Mouse (Mus musculus): ENCODE measurements around the gene Slc6a1.

Slc6a1 gene

DNA sequence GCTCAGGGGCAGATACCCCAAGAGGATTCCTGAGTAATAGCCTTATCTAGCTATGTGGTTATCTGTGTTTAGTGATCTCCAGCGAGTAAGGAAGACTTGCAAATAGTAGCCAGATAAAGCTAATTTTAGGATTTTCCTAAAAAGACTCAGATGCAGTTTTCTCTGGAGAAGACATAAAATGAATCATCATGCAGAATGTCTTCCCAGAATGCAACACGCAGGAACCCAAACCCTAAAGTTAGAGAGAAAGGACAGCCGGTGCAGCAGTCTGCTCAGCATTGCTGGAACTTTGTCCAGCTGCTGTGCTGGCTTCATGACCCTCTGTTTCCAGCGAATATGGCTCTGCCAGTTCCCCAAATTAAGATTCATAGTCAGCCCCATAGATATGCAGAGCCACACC, 72.2 kb downstream of the Slc6a1 start:
- in situ Hi-C loops (cut with MboI, MseI) = no loop called here

DNA sequence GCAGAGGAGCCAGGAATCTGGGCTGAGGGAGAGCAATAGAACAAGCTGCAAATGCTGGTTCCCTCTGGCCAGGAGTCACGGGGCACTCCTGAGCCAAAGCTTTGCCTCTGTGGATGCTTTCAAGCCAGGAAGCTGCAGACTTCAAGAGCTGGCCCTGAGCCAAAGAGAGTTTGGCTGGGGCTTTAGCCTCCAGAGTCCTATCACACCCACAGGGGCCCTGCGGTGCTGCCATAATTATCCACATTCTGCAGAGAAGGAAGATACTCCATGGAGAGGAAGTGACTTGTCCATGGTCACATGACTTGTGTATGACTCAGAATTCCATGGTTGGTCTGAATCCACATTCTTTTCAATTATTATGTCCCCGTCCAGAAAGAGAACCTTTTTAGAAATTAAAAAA, 75.7 kb downstream of the Slc6a1 start:
- in situ Hi-C loops (cut with MboI, MseI) = no loop called here

GRCm38 (mm10) chr6:114362355-114362754, 79.9 kb downstream of the Slc6a1 start:
- in situ Hi-C loops (cut with MboI, MseI) = no loop called here

GRCm38 (mm10) chr6:114363740-114364139, 81.3 kb downstream of the Slc6a1 start:
- in situ Hi-C loops (cut with MboI, MseI) = no loop called here

DNA sequence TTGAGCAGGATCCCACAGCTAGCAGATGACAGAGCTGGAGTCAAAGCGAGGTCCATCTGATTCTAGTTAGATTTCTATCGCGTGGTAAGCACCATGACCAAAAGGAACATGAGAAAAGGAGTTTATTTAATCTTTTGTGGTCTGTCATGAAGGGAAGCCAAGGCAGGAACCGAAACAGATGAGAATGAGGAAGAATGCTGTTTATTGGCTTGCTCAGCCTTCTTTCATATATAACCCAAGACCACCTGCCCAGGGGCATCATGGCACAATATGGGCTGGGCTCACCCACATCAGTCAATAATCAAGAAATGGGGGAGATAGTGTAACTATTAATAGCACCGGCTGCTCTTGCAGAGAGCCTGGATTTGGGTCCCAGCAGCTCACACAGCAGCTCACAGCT, 82.3 kb downstream of the Slc6a1 start:
- in situ Hi-C loops (cut with MboI, MseI) = no loop called here

- in situ Hi-C loops (cut with MboI, MseI) = no loop called here
These were observed 83.8 kb downstream of the Slc6a1 start for GRCm38 (mm10) chr6:114366191-114366590.

All from regulatory T cell (primary cell).